In the genomic region with DNA sequence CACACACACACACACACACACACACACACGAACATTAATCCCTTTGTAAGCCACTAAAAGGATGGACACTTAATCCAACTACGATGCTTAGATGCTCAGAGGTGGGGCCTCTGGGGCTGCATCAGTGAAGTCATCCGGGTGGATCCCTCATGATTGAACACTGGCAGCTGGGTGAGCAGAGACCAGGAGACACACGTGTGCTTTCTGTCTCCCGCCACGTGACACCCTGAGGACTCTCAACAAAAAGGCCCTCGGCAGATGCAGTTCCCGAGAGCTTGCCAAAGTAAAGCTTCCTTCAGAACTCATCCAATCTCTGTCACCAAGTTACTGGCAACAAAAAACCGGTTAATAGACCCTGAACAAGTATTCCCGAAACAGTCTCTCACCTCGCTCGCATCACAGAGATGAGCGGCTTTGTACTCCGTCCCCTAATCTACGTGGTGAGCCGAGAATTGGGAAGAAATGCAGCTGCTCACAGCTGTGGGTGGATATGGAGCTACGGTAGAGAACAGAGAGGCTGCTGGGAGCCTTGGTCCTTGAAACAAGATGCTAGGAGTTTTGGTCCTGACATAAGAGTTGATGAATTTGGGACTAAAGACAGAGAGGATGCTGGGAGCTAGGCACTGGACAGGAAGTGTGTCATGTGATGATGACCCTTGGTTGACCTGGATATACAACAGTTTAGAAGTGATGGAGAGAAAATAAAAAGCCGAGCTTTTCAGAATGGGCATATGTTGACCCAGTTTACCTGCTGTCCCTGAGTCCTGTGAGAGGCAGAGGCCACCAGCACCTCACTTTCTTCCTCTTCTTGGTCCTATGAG, we compare ENCODE assay signal across 9 mouse cellular contexts. TPM values are rescaled to one million over a fixed set of nuclear protein-coding genes. Genes with fewer than 3 reads are reported as not detected.
DNase-seq lines count a peak whose midpoint lies in the region; ATAC-seq lines count a peak whose summit lies in the region.
"Had no signal": no experiment of that assay in that cellular context is flagged by ENCODE, and none has a peak within 500 bp of the region (broad histone marks: within the 10 kb centered on the region; RNA-seq: fewer than 3 reads in every experiment).

No protein-coding gene starts in this region.

- H3K4me3 ChIP-seq in forebrain, embryonic 12.5 days (replicated peaks) = peak overlapping the region; percentile 90; the same call in 1 of the 2 replicates
- peak overlapping the region; percentile 84; the same call in 1 of the 2 replicates for H3K4me3 ChIP-seq in limb, embryonic 10.5 days

- 0 out of 2 replicates have a peak, but pooled peaks cover 6% of the 10 kb centered on the region for H3K27me3 ChIP-seq in forebrain, embryonic 12.5 days
- peaks cover 67% of the 10 kb centered on the region for H3K27me3 ChIP-seq in limb, embryonic 10.5 days (ENCODE audit: low read depth, poor library complexity, severe bottlenecking)

- no peak for ATAC-seq in forebrain, embryonic 12.5 days (ENCODE audit: low FRiP score)

- peaks cover 52% of the 10 kb centered on the region for H3K4me1 ChIP-seq in forebrain, embryonic 12.5 days
- H3K4me1 ChIP-seq in limb, embryonic 10.5 days = peaks cover 19% of the 10 kb centered on the region

- no peaks in the 10 kb centered on the region for H3K36me3 ChIP-seq in forebrain, embryonic 12.5 days (replicated peaks)
- H3K36me3 ChIP-seq in limb, embryonic 10.5 days = no peaks in the 10 kb centered on the region

- peak; percentile 55 for DNase-seq in layer of hippocampus, adult 11-12 months (ENCODE audit: low spot score)
- DNase-seq in layer of hippocampus, postnatal 14 days (ENCODE audit: low spot score in 2 of 2) = no peak
- DNase-seq in limb, embryonic 10.5 days (ENCODE audit: low spot score) = no peak
- DNase-seq in skeletal muscle tissue, adult 2 months (ENCODE audit: low read depth, low spot score) = peak; percentile 80
- DNase-seq in c-Kit-positive CD71-positive TER-119-positive erythroid progenitor cells, embryonic 14.5 days (ENCODE audit: low spot score) = no peak
- DNase-seq in spleen, postnatal 10 days (ENCODE audit: low spot score in 2 of 2) = no peak
- DNase-seq: embryo, embryonic 11 days had no signal

- H3K4me2 ChIP-seq in forebrain, embryonic 12.5 days = 0 out of 2 replicates have a peak overlapping the region, but pooled peaks have one; percentile 88

- WGBS in forebrain, embryonic 12.5 days = 58% methylated on average over 18 of the region's 18 CpGs
- WGBS in limb, embryonic 10.5 days = 65% methylated on average over 18 of the region's 18 CpGs

- H3K9ac ChIP-seq in forebrain, embryonic 12.5 days = 0 out of 2 replicates have a peak overlapping the region, but pooled peaks have one; percentile 1

- H3K9me3 ChIP-seq in forebrain, embryonic 12.5 days = no peaks in the 10 kb centered on the region
- no peaks in the 10 kb centered on the region for H3K9me3 ChIP-seq in limb, embryonic 10.5 days (replicated peaks)

- no peak overlapping the region for H3K27ac ChIP-seq in forebrain, embryonic 12.5 days
- no peak overlapping the region for H3K27ac ChIP-seq in limb, embryonic 10.5 days

RNA-seq across cellular contexts. Expression of gene Cadm4, which starts 1.5 kb away (rescaled TPM):
- total RNA-seq in layer of hippocampus, postnatal 14 days (2021) = 100 to 1,000 TPM; 220 to 227 TPM
- polyA plus RNA-seq in forebrain, embryonic 12.5 days (2016; fragmentation: Nextera tagmentation; extraction: Ambion mirVana) = 32.1 and 38.3 TPM in 2 replicates
- polyA plus RNA-seq in limb, embryonic 10.5 days (2016; fragmentation: Nextera tagmentation; extraction: Ambion mirVana) = 2.9 and 4.5 TPM in 2 replicates

RNA-seq across cellular contexts. Expression of gene Plaur, which starts 18.0 kb away (rescaled TPM):
- total RNA-seq in layer of hippocampus, postnatal 14 days (2021) = 1 to 10 TPM in 1 of 2 experiments, under 1 TPM in 1; 0.76 to 1.0 TPM
- polyA plus RNA-seq in forebrain, embryonic 12.5 days (2016; fragmentation: Nextera tagmentation; extraction: Ambion mirVana) = 1.0 and 1.2 TPM in 2 replicates
- polyA plus RNA-seq in limb, embryonic 10.5 days (2016; fragmentation: Nextera tagmentation; extraction: Ambion mirVana) = 2.2 and 2.5 TPM in 2 replicates

RNA-seq across cellular contexts. Expression of gene Zfp428, which starts 26.5 kb away (rescaled TPM):
- 10 to 100 TPM; 38.1 to 43.3 TPM for total RNA-seq in layer of hippocampus, postnatal 14 days (2021)
- 170 and 182 TPM in 2 replicates for polyA plus RNA-seq in forebrain, embryonic 12.5 days (2016; fragmentation: Nextera tagmentation; extraction: Ambion mirVana)
- polyA plus RNA-seq in limb, embryonic 10.5 days (2016; fragmentation: Nextera tagmentation; extraction: Ambion mirVana) = 107 and 130 TPM in 2 replicates

RNA-seq across cellular contexts. Expression of gene Irgc1, which starts 28.2 kb away (rescaled TPM):
- total RNA-seq in layer of hippocampus, postnatal 14 days (2021) = not detected
- polyA plus RNA-seq in forebrain, embryonic 12.5 days (2016; fragmentation: Nextera tagmentation; extraction: Ambion mirVana) = not detected in 2 replicates
- not detected in 2 replicates for polyA plus RNA-seq in limb, embryonic 10.5 days (2016; fragmentation: Nextera tagmentation; extraction: Ambion mirVana)
- polyA plus RNA-seq: limb, embryonic 14.5 days had no signal

RNA-seq across cellular contexts. Expression of gene AC161166.1, which starts 31.9 kb away (rescaled TPM):
- not detected for total RNA-seq in layer of hippocampus, postnatal 14 days (2021)
- 1.6 and 1.7 TPM in 2 replicates for polyA plus RNA-seq in forebrain, embryonic 12.5 days (2016; fragmentation: Nextera tagmentation; extraction: Ambion mirVana)
- 1.0 and 1.4 TPM in 2 replicates for polyA plus RNA-seq in limb, embryonic 10.5 days (2016; fragmentation: Nextera tagmentation; extraction: Ambion mirVana)

Comparison
In these comparisons a context has a peak if more than half of its experiments do, and no peak if none do; other contexts are left out.
1. DNase-seq: peak in layer of hippocampus, adult 11-12 months (single experiment) and skeletal muscle tissue, adult 2 months (single experiment); none in layer of hippocampus, postnatal 14 days (0 of 2), limb, embryonic 10.5 days (single experiment), c-Kit-positive CD71-positive TER-119-positive erythroid progenitor cells, embryonic 14.5 days (single experiment) and spleen, postnatal 10 days (0 of 2).